Mouse (Mus musculus): Measurements from ENCODE around the gene Cyren. TPM values are rescaled to one million over a fixed set of nuclear protein-coding genes. Genes with fewer than 3 reads are reported as not detected.

Gene Cyren
- polyA plus RNA-seq, 1 experiment from 2014 or later = 16.4 TPM

- WGBS = 74% methylated on average over 5 of the region's 5 CpGs
- ATAC-seq (ENCODE audit: low FRiP score) = no peak
- Histone ChIP-seq H3K27me3 (no peaks in the 10 kb centered on the region), H3K4me3 (replicated peaks) (no peak overlapping the region), H3K27ac (no peak overlapping the region), H3K9ac (no peak overlapping the region), H3K9me3 (no peaks in the 10 kb centered on the region), H3K36me3 (replicated peaks) (no peaks in the 10 kb centered on the region; the same call in 1 of the 2 replicates), H3K4me1 (no peaks in the 10 kb centered on the region; the same call in 1 of the 2 replicates), H3K4me2 (no peak overlapping the region)
Observed at GRCm38 (mm10) chr6:34870724-34871123, 7.1 kb downstream of the Cyren start.

- Histone ChIP-seq H3K4me1 (no peaks in the 10 kb centered on the region; the same call in 1 of the 2 replicates), H3K4me3 (replicated peaks) (no peak overlapping the region), H3K4me2 (no peak overlapping the region), H3K27me3 (no peaks in the 10 kb centered on the region), H3K27ac (no peak overlapping the region), H3K9me3 (no peaks in the 10 kb centered on the region), H3K36me3 (replicated peaks) (no peaks in the 10 kb centered on the region; the same call in 1 of the 2 replicates), H3K9ac (no peak overlapping the region)
- 92% methylated on average over 5 of the region's 5 CpGs for WGBS
- no peak for ATAC-seq (ENCODE audit: low FRiP score)
Observed at GRCm38 (mm10) chr6:34870136-34870535, 7.7 kb downstream of the Cyren start.

GRCm38 (mm10) chr6:34869225-34869915 lies 8.5 kb downstream of the Cyren start:
- H3K9me3 ChIP-seq = no peaks in the 10 kb centered on the region
- no peak overlapping the region for H3K4me3 ChIP-seq (replicated peaks)
- no peak for ATAC-seq (ENCODE audit: low FRiP score)
- H3K4me1 ChIP-seq = no peaks in the 10 kb centered on the region
- WGBS = 90% methylated on average over 13 of the region's 13 CpGs
- no peak overlapping the region for H3K9ac ChIP-seq
- H3K36me3 ChIP-seq (replicated peaks) = no peaks in the 10 kb centered on the region; the same call in 1 of the 2 replicates
- H3K4me2 ChIP-seq = no peak overlapping the region
- H3K27me3 ChIP-seq = no peaks in the 10 kb centered on the region
- H3K27ac ChIP-seq = no peak overlapping the region

GRCm38 (mm10) chr6:34868507-34869217 lies 9.2 kb downstream of the Cyren start:
- 86% methylated on average over 20 of the region's 20 CpGs for WGBS
- Histone ChIP-seq H3K4me3 (replicated peaks) (no peak overlapping the region), H3K4me2 (no peak overlapping the region), H3K27me3 (no peaks in the 10 kb centered on the region), H3K9ac (no peak overlapping the region), H3K36me3 (replicated peaks) (no peaks in the 10 kb centered on the region), H3K4me1 (no peaks in the 10 kb centered on the region), H3K9me3 (no peaks in the 10 kb centered on the region), H3K27ac (no peak overlapping the region)
- no peak for ATAC-seq (ENCODE audit: low FRiP score)

GRCm38 (mm10) chr6:34867995-34868350 lies 9.9 kb downstream of the Cyren start:
- no peaks in the 10 kb centered on the region for H3K27me3 ChIP-seq
- no peak overlapping the region for H3K9ac ChIP-seq
- no peak overlapping the region for H3K27ac ChIP-seq
- ATAC-seq (ENCODE audit: low FRiP score) = no peak
- no peak overlapping the region for H3K4me2 ChIP-seq
- 73% methylated on average over 10 of the region's 10 CpGs for WGBS
- no peaks in the 10 kb centered on the region for H3K4me1 ChIP-seq
- H3K9me3 ChIP-seq = no peaks in the 10 kb centered on the region
- no peak overlapping the region for H3K4me3 ChIP-seq (replicated peaks)
- no peaks in the 10 kb centered on the region for H3K36me3 ChIP-seq (replicated peaks)

GRCm38 (mm10) chr6:34867301-34867994 lies 10.4 kb downstream of the Cyren start:
- Histone ChIP-seq H3K4me2 (no peak overlapping the region), H3K27ac (no peak overlapping the region), H3K9me3 (no peaks in the 10 kb centered on the region), H3K4me3 (replicated peaks) (no peak overlapping the region), H3K9ac (no peak overlapping the region), H3K36me3 (replicated peaks) (no peaks in the 10 kb centered on the region), H3K27me3 (no peaks in the 10 kb centered on the region), H3K4me1 (no peaks in the 10 kb centered on the region)
- WGBS = 81% methylated on average over 16 of the region's 16 CpGs
- ATAC-seq (ENCODE audit: low FRiP score) = no peak

GRCm38 (mm10) chr6:34866786-34867185 lies 11.1 kb downstream of the Cyren start:
- Histone ChIP-seq H3K27me3 (no peaks in the 10 kb centered on the region), H3K27ac (no peak overlapping the region), H3K4me1 (no peaks in the 10 kb centered on the region), H3K36me3 (replicated peaks) (no peaks in the 10 kb centered on the region), H3K9me3 (no peaks in the 10 kb centered on the region), H3K9ac (no peak overlapping the region), H3K4me3 (replicated peaks) (no peak overlapping the region), H3K4me2 (no peak overlapping the region)
- ATAC-seq (ENCODE audit: low FRiP score) = no peak
- 53% methylated on average over 8 of the region's 8 CpGs for WGBS

- no peak for ATAC-seq (ENCODE audit: low FRiP score)
- WGBS = 67% methylated on average over 7 of the region's 7 CpGs
- Histone ChIP-seq H3K4me3 (replicated peaks) (no peak overlapping the region), H3K27me3 (no peaks in the 10 kb centered on the region), H3K4me1 (no peaks in the 10 kb centered on the region), H3K9me3 (no peaks in the 10 kb centered on the region), H3K27ac (no peak overlapping the region), H3K4me2 (no peak overlapping the region), H3K9ac (no peak overlapping the region), H3K36me3 (replicated peaks) (no peaks in the 10 kb centered on the region)
Observed at GRCm38 (mm10) chr6:34865711-34866593, 11.9 kb downstream of the Cyren start.

GRCm38 (mm10) chr6:34865213-34865612 lies 12.6 kb downstream of the Cyren start:
- WGBS = 85% methylated on average over 5 of the region's 5 CpGs
- no peaks in the 10 kb centered on the region for H3K36me3 ChIP-seq (replicated peaks)
- no peaks in the 10 kb centered on the region for H3K4me1 ChIP-seq
- H3K4me3 ChIP-seq (replicated peaks) = no peak overlapping the region
- ATAC-seq (ENCODE audit: low FRiP score) = no peak
- H3K27ac ChIP-seq = no peak overlapping the region
- no peaks in the 10 kb centered on the region for H3K9me3 ChIP-seq
- no peaks in the 10 kb centered on the region for H3K27me3 ChIP-seq
- H3K4me2 ChIP-seq = no peak overlapping the region
- no peak overlapping the region for H3K9ac ChIP-seq

GRCm38 (mm10) chr6:34863786-34864514 lies 13.9 kb downstream of the Cyren start:
- H3K9ac ChIP-seq = no peak overlapping the region
- no peak for ATAC-seq (ENCODE audit: low FRiP score)
- H3K4me2 ChIP-seq = no peak overlapping the region
- no peak overlapping the region for H3K4me3 ChIP-seq (replicated peaks)
- no peaks in the 10 kb centered on the region for H3K4me1 ChIP-seq
- H3K27ac ChIP-seq = no peak overlapping the region
- WGBS = 69% methylated on average over 9 of the region's 9 CpGs
- H3K36me3 ChIP-seq (replicated peaks) = no peaks in the 10 kb centered on the region
- no peaks in the 10 kb centered on the region for H3K27me3 ChIP-seq
- H3K9me3 ChIP-seq = no peaks in the 10 kb centered on the region

GRCm38 (mm10) chr6:34862791-34863403 lies 15.0 kb downstream of the Cyren start, which contains the start of gene Tmem140:
Tmem140 (plus strand) TSS chr6:34863146.
- ATAC-seq (ENCODE audit: low FRiP score) = no peak
- Histone ChIP-seq H3K4me1 (no peaks in the 10 kb centered on the region), H3K9ac (no peak within 1 kb of the TSS)

More at GRCm38 (mm10) chr6:34862791-34863403, 15.0 kb downstream of the Cyren start, which contains the start of gene Tmem140:
- Histone ChIP-seq H3K4me2 (no peak within 1 kb of the TSS), H3K9me3 (no peaks in the 10 kb centered on the region), H3K4me3 (replicated peaks) (no peak within 1 kb of the TSS), H3K36me3 (replicated peaks) (no peaks in the 10 kb centered on the region), H3K27me3 (no peaks in the 10 kb centered on the region), H3K27ac (no peak within 1 kb of the TSS)
- 67% methylated on average over 11 of the region's 11 CpGs for WGBS
